Mouse (Mus musculus) MEL (cell line): ENCODE measurements at regions not wholly inside any gene's neighbourhood (a gene's known extent, or its start where the extent isn't known, plus 50 kb on each side); places are given as distances from the start of the nearest gene placed in this dataset.

ENCODE experiments used
- DNase-seq: peaks from one replicate; pipeline ENCODE4 v3.0.0; 2011; ENCODE audit warnings: low read depth, low spot score
- H3K27ac ChIP-seq: 2 replicates; pipeline ENCODE4 v1.5.1; 2012; ENCODE audit warnings: low read depth, mild to moderate bottlenecking, control low read depth, low read length, moderate library complexity; ENCODE audit not compliant: control insufficient read depth
- H3K27me3 ChIP-seq, 2 experiments: fragments of 150-350 bp in 1 of 2; sonication (generic) in 1 of 2; 2 replicates each; pipeline ENCODE4 v1.6.1; 2012; ENCODE audit warnings: low read length in 2 of 2, mild to moderate bottlenecking in 2 of 2, improper control_type of control experiment in 1 of 2, moderate library complexity in 1 of 2; ENCODE audit not compliant: insufficient read depth in 2 of 2, control insufficient read depth in 1 of 2
- H3K36me3 ChIP-seq, 2 experiments: 2 replicates each; pipeline ENCODE4 v1.6.1; 2012 to 2014; ENCODE audit warnings: low read length in 2 of 2, improper control_type of control experiment in 1 of 2, inconsistent platforms in 1 of 2, mild to moderate bottlenecking in 1 of 2; ENCODE audit not compliant: insufficient read depth in 2 of 2, control insufficient read depth in 1 of 2
- H3K4me1 ChIP-seq, 2 experiments: fragments of 150-350 bp in 1 of 2; sonication (generic) in 1 of 2; 2 replicates each; pipeline ENCODE4 v1.6.1; 2012; ENCODE audit warnings: low read length in 2 of 2, improper control_type of control experiment in 1 of 2, mild to moderate bottlenecking in 1 of 2; ENCODE audit not compliant: insufficient read depth in 2 of 2, control insufficient read depth in 1 of 2
- H3K4me3 ChIP-seq, 2 experiments: fragments of 150-350 bp in 1 of 2; sonication (generic) in 1 of 2; 2 replicates each; pipeline ENCODE4 v1.5.1; 2012; ENCODE audit warnings: low read depth in 2 of 2, low read length in 2 of 2, mild to moderate bottlenecking in 2 of 2, moderate library complexity in 2 of 2, control low read depth in 1 of 2, improper control_type of control experiment in 1 of 2; ENCODE audit not compliant: control insufficient read depth in 1 of 2, insufficient read depth in 1 of 2
- H3K79me2 ChIP-seq: 2 replicates; pipeline ENCODE4 v1.6.1; 2012; ENCODE audit warnings: mild to moderate bottlenecking, low read length, moderate library complexity; ENCODE audit not compliant: control insufficient read depth, poor library complexity, insufficient read depth
- H3K9ac ChIP-seq: 2 replicates; pipeline ENCODE4 v1.6.1; 2012; ENCODE audit warnings: low read depth, mild to moderate bottlenecking, control low read depth, low read length, moderate library complexity; ENCODE audit not compliant: control insufficient read depth, poor library complexity, severe bottlenecking
- H3K9me3 ChIP-seq: fragments of 150-350 bp; sonication (generic); replicated peaks from 2 replicates; pipeline ENCODE4 v1.6.1; 2012; ENCODE audit warnings: mild to moderate bottlenecking, low read length, improper control_type of control experiment, moderate library complexity; ENCODE audit not compliant: insufficient read depth
- BHLHE40 ChIP-seq: IDR thresholded peaks from 2 replicates; pipeline ENCODE4 v1.6.1; 2012; ENCODE audit warnings: low read depth, mild to moderate bottlenecking, inconsistent platforms, low read length, improper control_type of control experiment, borderline replicate concordance
- CHD1 ChIP-seq: IDR thresholded peaks from 2 replicates; pipeline ENCODE4 v1.6.1; 2012; ENCODE audit warnings: low read depth, mild to moderate bottlenecking, inconsistent platforms, low read length, improper control_type of control experiment
- EP300 ChIP-seq, 2 experiments: IDR thresholded peaks; 2 replicates each; pipeline ENCODE4 v1.6.1; 2011; ENCODE audit warnings: improper control_type of control experiment in 2 of 2, low read length in 2 of 2, low read depth in 1 of 2, mild to moderate bottlenecking in 1 of 2
- KAT2A ChIP-seq: conservative IDR thresholded peaks from 2 replicates; pipeline ENCODE4 v1.6.1; 2012; ENCODE audit warnings: low read depth, low read length, improper control_type of control experiment, inconsistent platforms
- MAFK ChIP-seq: IDR thresholded peaks from 2 replicates; pipeline ENCODE4 v1.6.1; 2011; ENCODE audit warnings: low read depth, mild to moderate bottlenecking, low read length, improper control_type of control experiment, borderline replicate concordance
- MEF2A ChIP-seq: IDR thresholded peaks from 2 replicates; pipeline ENCODE4 v1.6.1; 2014; ENCODE audit warnings: low read depth, mild to moderate bottlenecking, inconsistent platforms, low read length, improper control_type of control experiment; ENCODE audit not compliant: poor library complexity, insufficient replicate concordance, severe bottlenecking; ENCODE audit errors: extremely low read depth
- MYB ChIP-seq: IDR thresholded peaks from 2 replicates; pipeline ENCODE4 v1.6.1; 2011; ENCODE audit warnings: mild to moderate bottlenecking, low read depth, low read length, improper control_type of control experiment
- NELFE ChIP-seq: IDR thresholded peaks from 2 replicates; pipeline ENCODE4 v1.6.1; 2011; ENCODE audit warnings: low read depth, low read length, improper control_type of control experiment
- NRF1 ChIP-seq: IDR thresholded peaks from 2 replicates; pipeline ENCODE4 v1.6.1; 2014; ENCODE audit warnings: low read depth, mild to moderate bottlenecking, inconsistent platforms, low read length, improper control_type of control experiment, moderate library complexity; ENCODE audit not compliant: poor library complexity, insufficient read depth, severe bottlenecking
- POLR2A ChIP-seq, 2 experiments: IDR thresholded peaks; 2 replicates each; pipeline ENCODE4 v1.6.1; 2011 to 2012; ENCODE audit warnings: low read length in 2 of 2, mild to moderate bottlenecking in 2 of 2, control low read depth in 1 of 2, improper control_type of control experiment in 1 of 2, low read depth in 1 of 2, moderate library complexity in 1 of 2; ENCODE audit not compliant: control insufficient read depth in 1 of 2, insufficient read depth in 1 of 2, poor library complexity in 1 of 2
- RAD21 ChIP-seq: IDR thresholded peaks from 2 replicates; pipeline ENCODE4 v1.6.1; 2011; ENCODE audit warnings: mild to moderate bottlenecking, low read depth, low read length, improper control_type of control experiment
- RCOR1 ChIP-seq: IDR thresholded peaks from 2 replicates; pipeline ENCODE4 v1.6.1; 2012; ENCODE audit warnings: low read depth, mild to moderate bottlenecking, inconsistent platforms, low read length, improper control_type of control experiment
- SIN3A ChIP-seq: IDR thresholded peaks from 2 replicates; pipeline ENCODE4 v1.6.1; 2012; ENCODE audit warnings: low read length, improper control_type of control experiment, inconsistent platforms
- TAL1 ChIP-seq: IDR thresholded peaks from 2 replicates; pipeline ENCODE4 v1.6.1; 2012; ENCODE audit warnings: mild to moderate bottlenecking, inconsistent platforms, low read length, moderate library complexity, mixed read lengths
- TBP ChIP-seq: IDR thresholded peaks from 2 replicates; pipeline ENCODE4 v1.8.0; 2011; ENCODE audit warnings: low read depth, low read length, improper control_type of control experiment
- ZC3H11A ChIP-seq: IDR thresholded peaks from 2 replicates; pipeline ENCODE4 v1.6.1; 2012; ENCODE audit warnings: low read depth, mild to moderate bottlenecking, inconsistent platforms, low read length, improper control_type of control experiment
- ZKSCAN1 ChIP-seq: IDR thresholded peaks from 2 replicates; pipeline ENCODE4 v1.6.1; 2012; ENCODE audit warnings: low read depth, mild to moderate bottlenecking, inconsistent platforms, low read length, improper control_type of control experiment, moderate library complexity
- ZMIZ1 ChIP-seq: IDR thresholded peaks from 2 replicates; pipeline ENCODE4 v1.6.1; 2012; ENCODE audit warnings: low read depth, mild to moderate bottlenecking, inconsistent platforms, low read length, improper control_type of control experiment, moderate library complexity

GRCm38 (mm10) chr10:17337217-17337616, 385.8 kb upstream of the Cited2 start:
- Histone ChIP-seq H3K4me1 (no peaks in the 10 kb centered on the region), H3K27ac (no peak overlapping the region), H3K9me3 (no peaks in the 10 kb centered on the region), H3K36me3 (no peaks in the 10 kb centered on the region), H3K9ac (no peak overlapping the region), H3K27me3 (no peaks in the 10 kb centered on the region), H3K4me3 (no peak overlapping the region), H3K79me2 (no peaks in the 10 kb centered on the region)
- no peak for DNase-seq
- TF ChIP-seq TBP = no peak
- no peak for TF ChIP-seq MAFK
- TF ChIP-seq BHLHE40 = no peak
- no peak for TF ChIP-seq MEF2A
- TF ChIP-seq SIN3A = no peak
- no peak for TF ChIP-seq ZMIZ1
- TF ChIP-seq KAT2A = no peak
- no peak for TF ChIP-seq RCOR1
- TF ChIP-seq ZC3H11A = no peak
- no peak for TF ChIP-seq POLR2A (IDR thresholded peaks at IDR 0.05; ENCODE audit: control insufficient read depth in 1 of 2, insufficient read depth in 1 of 2, low read depth in 1 of 2, low read length in 2 of 2, poor library complexity in 1 of 2)

- Histone ChIP-seq H3K9me3 (no peaks in the 10 kb centered on the region), H3K36me3 (no peaks in the 10 kb centered on the region; a peak in 1 of 4 replicates), H3K27me3 (no peaks in the 10 kb centered on the region), H3K4me3 (no peak overlapping the region), H3K79me2 (no peaks in the 10 kb centered on the region), H3K4me1 (no peaks in the 10 kb centered on the region; a peak in 1 of 4 replicates), H3K27ac (no peak overlapping the region), H3K9ac (no peak overlapping the region)
- no peak for DNase-seq
- TF ChIP-seq ZKSCAN1 (no peak), TAL1 (no peak), EP300 (IDR thresholded peaks at IDR 0.05; ENCODE audit: low read depth in 1 of 2, low read length in 2 of 2) (no peak), ZMIZ1 (no peak), NELFE (no peak), CHD1 (no peak), KAT2A (no peak), BHLHE40 (no peak), MEF2A (no peak), RAD21 (no peak), NRF1 (no peak), MYB (no peak)
Observed at GRCm38 (mm10) chr10:17343829-17344228, 379.2 kb upstream of the Cited2 start.
